Mouse (Mus musculus): Measurements from ENCODE around the gene Phpt1. TPM values are rescaled to one million over a fixed set of nuclear protein-coding genes. Genes with fewer than 3 reads are reported as not detected.

Gene Phpt1
- total RNA-seq, 1 experiment, result 29.9 TPM

GRCm38 (mm10) chr2:25534178-25534865, 40.7 kb downstream of the Phpt1 start:
- Histone ChIP-seq H3K4me3 (ENCODE audit: insufficient read depth in 1 of 2, low read depth in 1 of 2, low read length in 2 of 2, poor library complexity in 1 of 2, severe bottlenecking in 1 of 2) (no peak overlapping the region), H3K36me3 (ENCODE audit: control insufficient read depth, insufficient read depth, low read length, poor library complexity, severe bottlenecking) (peaks cover 16% of the 10 kb centered on the region; the same call in 1 of the 2 replicates), H3K4me1 (ENCODE audit: control insufficient read depth in 2 of 2, insufficient read depth in 2 of 2, low read length in 2 of 2, poor library complexity in 1 of 2) (no peaks in the 10 kb centered on the region), H3K9me3 (ENCODE audit: control insufficient read depth, insufficient read depth, low read depth, low read length) (no peaks in the 10 kb centered on the region), H3K27ac (ENCODE audit: insufficient read depth, low read depth, low read length, poor library complexity, severe bottlenecking) (no peak overlapping the region), H3K9ac (ENCODE audit: insufficient read depth, low read depth, low read length, poor library complexity, severe bottlenecking) (no peak overlapping the region)
- TF ChIP-seq ZC3H11A (IDR thresholded peaks at IDR 0.05; ENCODE audit: borderline replicate concordance, low read depth, low read length) (no peak), MAFK (IDR thresholded peaks at IDR 0.05; ENCODE audit: insufficient read depth, low read depth, low read length) (no peak), HCFC1 (IDR thresholded peaks at IDR 0.05; ENCODE audit: borderline replicate concordance, insufficient read depth, low read length) (no peak), CHD2 (IDR thresholded peaks at IDR 0.05; ENCODE audit: low read depth, low read length) (no peak), ZNF384 (IDR thresholded peaks at IDR 0.05; ENCODE audit: low read depth, low read length) (no peak)
- DNase-seq (ENCODE audit: low read depth, low spot score), result no peak
- in situ Hi-C loops (cut with MboI; ENCODE audit: low sequenced_read_pairs in 2 of 2, unreplicated experiment in 2 of 2), result no loop called here

DNA sequence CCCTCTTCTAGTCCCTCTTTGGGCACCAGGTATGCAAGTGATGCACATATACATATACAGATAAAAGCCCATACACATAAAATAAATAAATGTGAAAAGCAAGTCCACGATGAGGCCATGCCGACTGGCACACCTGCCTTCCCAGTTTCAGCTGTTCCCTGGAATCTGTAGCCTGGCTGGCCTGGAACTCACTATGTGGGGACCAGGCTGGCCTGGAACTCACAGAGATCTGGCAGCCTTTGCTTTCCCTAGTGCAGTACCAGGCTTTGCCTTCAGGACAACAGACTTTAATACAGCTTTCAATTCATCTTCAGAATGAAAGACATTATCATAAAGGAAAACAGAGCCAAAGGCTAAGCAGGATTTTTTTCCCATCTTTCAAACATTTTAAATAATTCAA, 41.3 kb downstream of the Phpt1 start:
- peaks cover 14% of the 10 kb centered on the region; the same call in 1 of the 2 replicates for H3K36me3 ChIP-seq (ENCODE audit: control insufficient read depth, insufficient read depth, low read length, poor library complexity, severe bottlenecking)
- H3K27ac ChIP-seq (ENCODE audit: insufficient read depth, low read depth, low read length, poor library complexity, severe bottlenecking), result no peak overlapping the region
- TF ChIP-seq ZNF384 (IDR thresholded peaks at IDR 0.05; ENCODE audit: low read depth, low read length), result no peak
- no peak for TF ChIP-seq HCFC1 (IDR thresholded peaks at IDR 0.05; ENCODE audit: borderline replicate concordance, insufficient read depth, low read length)
- TF ChIP-seq CHD2 (IDR thresholded peaks at IDR 0.05; ENCODE audit: low read depth, low read length), result no peak
- no peak for TF ChIP-seq MAFK (IDR thresholded peaks at IDR 0.05; ENCODE audit: insufficient read depth, low read depth, low read length)
- no peak for TF ChIP-seq ZC3H11A (IDR thresholded peaks at IDR 0.05; ENCODE audit: borderline replicate concordance, low read depth, low read length)
- H3K4me3 ChIP-seq (ENCODE audit: insufficient read depth in 1 of 2, low read depth in 1 of 2, low read length in 2 of 2, poor library complexity in 1 of 2, severe bottlenecking in 1 of 2), result no peak overlapping the region
- no peak for DNase-seq (ENCODE audit: low read depth, low spot score)
- no peak overlapping the region for H3K9ac ChIP-seq (ENCODE audit: insufficient read depth, low read depth, low read length, poor library complexity, severe bottlenecking)
- H3K4me1 ChIP-seq (ENCODE audit: control insufficient read depth in 2 of 2, insufficient read depth in 2 of 2, low read length in 2 of 2, poor library complexity in 1 of 2), result no peaks in the 10 kb centered on the region
- H3K9me3 ChIP-seq (ENCODE audit: control insufficient read depth, insufficient read depth, low read depth, low read length), result no peaks in the 10 kb centered on the region
- in situ Hi-C loops (cut with MboI; ENCODE audit: low sequenced_read_pairs in 2 of 2, unreplicated experiment in 2 of 2), result no loop called here

DNA sequence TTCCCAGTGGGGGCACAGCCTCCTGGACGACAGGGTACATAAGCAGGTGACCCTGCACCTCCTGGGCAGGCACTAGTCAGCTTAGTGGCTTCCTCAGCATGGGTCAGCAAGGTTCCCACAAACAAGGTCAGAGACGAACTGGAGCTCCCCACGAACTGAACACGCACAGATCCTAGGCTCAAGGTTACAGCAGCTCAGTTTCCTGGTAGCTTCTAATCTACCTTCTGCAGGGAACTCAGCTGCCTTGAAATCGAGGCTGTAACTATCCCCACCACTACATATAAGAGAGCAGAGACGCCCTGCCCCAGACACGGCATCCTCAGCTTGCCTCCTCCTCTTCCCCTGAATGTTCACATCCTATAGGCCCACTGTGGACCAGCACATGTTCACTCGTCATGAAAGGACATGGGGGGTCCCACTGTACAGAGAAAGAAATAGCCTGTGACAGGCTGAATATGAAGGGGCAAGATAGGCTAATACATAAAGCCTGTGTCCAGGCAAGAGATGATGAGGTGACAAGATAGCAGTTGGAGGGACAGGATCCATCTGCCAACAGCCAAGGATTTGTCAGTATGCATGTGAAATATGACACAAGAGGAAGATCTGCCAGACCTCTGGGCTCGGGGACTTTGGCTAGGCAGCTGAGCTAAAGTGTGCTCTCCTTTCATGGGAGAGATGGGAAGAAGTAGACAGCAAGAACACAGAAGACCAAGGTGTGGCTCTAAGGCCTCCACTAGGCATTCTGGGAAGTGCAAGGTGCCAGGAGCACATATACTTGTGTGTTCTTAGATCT, 48.3 kb downstream of the Phpt1 start:
- Histone ChIP-seq H3K9ac (ENCODE audit: insufficient read depth, low read depth, low read length, poor library complexity, severe bottlenecking) (no peak overlapping the region), H3K9me3 (ENCODE audit: control insufficient read depth, insufficient read depth, low read depth, low read length) (no peaks in the 10 kb centered on the region), H3K27ac (ENCODE audit: insufficient read depth, low read depth, low read length, poor library complexity, severe bottlenecking) (no peak overlapping the region), H3K4me1 (ENCODE audit: control insufficient read depth in 2 of 2, insufficient read depth in 2 of 2, low read length in 2 of 2, poor library complexity in 1 of 2) (no peaks in the 10 kb centered on the region), H3K36me3 (ENCODE audit: control insufficient read depth, insufficient read depth, low read length, poor library complexity, severe bottlenecking) (peaks cover 45% of the 10 kb centered on the region), H3K4me3 (ENCODE audit: insufficient read depth in 1 of 2, low read depth in 1 of 2, low read length in 2 of 2, poor library complexity in 1 of 2, severe bottlenecking in 1 of 2) (no peak overlapping the region)
- DNase-seq (ENCODE audit: low read depth, low spot score), result no peak
- TF ChIP-seq CHD2 (IDR thresholded peaks at IDR 0.05; ENCODE audit: low read depth, low read length) (no peak), ZC3H11A (IDR thresholded peaks at IDR 0.05; ENCODE audit: borderline replicate concordance, low read depth, low read length) (no peak), ZNF384 (IDR thresholded peaks at IDR 0.05; ENCODE audit: low read depth, low read length) (no peak)
- in situ Hi-C loops (cut with MboI; ENCODE audit: low sequenced_read_pairs in 2 of 2, unreplicated experiment in 2 of 2), result no loop called here

Other genes with a start within 250 kb of the Phpt1 start
- gene Man1b1, start 242.9 kb downstream of the Phpt1 start, total RNA-seq (2012; rRNA removed), result 73.0 and 100 TPM in 2 replicates
- gene Dpp7, start 218.9 kb downstream of the Phpt1 start, total RNA-seq (2012; rRNA removed), result 60.2 and 141 TPM in 2 replicates
- gene Uap1l1, start 209.5 kb downstream of the Phpt1 start, total RNA-seq (2012; rRNA removed), result 18.7 and 22.0 TPM in 2 replicates
- gene Sapcd2, start 202.9 kb downstream of the Phpt1 start, total RNA-seq (2012; rRNA removed), result 34.4 and 53.8 TPM in 2 replicates
- gene Entpd2, start 179.3 kb downstream of the Phpt1 start, total RNA-seq (2012; rRNA removed), result 0.76 and 2.4 TPM in 2 replicates
- gene Npdc1, start 175.9 kb downstream of the Phpt1 start, total RNA-seq (2012; rRNA removed), result 28.3 and 43.8 TPM in 2 replicates
- 0.37 TPM in 1 of 2 replicates, not detected in the other for gene Fut7, start 152.0 kb downstream of the Phpt1 start, total RNA-seq (2012; rRNA removed)
- 12.6 and 21.9 TPM in 2 replicates for gene Abca2, start 146.5 kb downstream of the Phpt1 start, total RNA-seq (2012; rRNA removed)
- gene Clic3, start 118.4 kb downstream of the Phpt1 start, total RNA-seq (2012; rRNA removed), result 0.32 and 1.5 TPM in 2 replicates
- gene Paxx, start 114.1 kb downstream of the Phpt1 start, total RNA-seq (2012; rRNA removed), result 4.8 and 7.2 TPM in 2 replicates
- gene Ptgds, start 105.2 kb downstream of the Phpt1 start, total RNA-seq (2012; rRNA removed), result 0.98 and 1.3 TPM in 2 replicates
- not detected in 2 replicates for gene Lcn12, start 81.3 kb downstream of the Phpt1 start, total RNA-seq (2012; rRNA removed)
- gene Fbxw5, start 74.5 kb downstream of the Phpt1 start, total RNA-seq (2012; rRNA removed), result 24.5 and 33.3 TPM in 2 replicates
- 2.1 and 4.7 TPM in 2 replicates for gene C8g, start 73.5 kb downstream of the Phpt1 start, total RNA-seq (2012; rRNA removed)
- 7.9 and 9.1 TPM in 2 replicates for gene Traf2, start 28.3 kb downstream of the Phpt1 start, total RNA-seq (2012; rRNA removed)
- gene Edf1, start 17.4 kb downstream of the Phpt1 start, total RNA-seq (2012; rRNA removed), result 142 and 179 TPM in 2 replicates
- 4.1 and 9.7 TPM in 2 replicates for gene Mamdc4, start 379 bp downstream of the Phpt1 start, total RNA-seq (2012; rRNA removed)
- 0.36 and 1.2 TPM in 2 replicates for gene Ajm1, start 6.5 kb upstream of the Phpt1 start, total RNA-seq (2012; rRNA removed)
- gene Rabl6, start 33.3 kb upstream of the Phpt1 start, total RNA-seq (2012; rRNA removed), result 45.8 and 62.1 TPM in 2 replicates
- gene Ccdc183, start 42.5 kb upstream of the Phpt1 start, total RNA-seq (2012; rRNA removed), result 0.04 TPM in 1 of 2 replicates, not detected in the other
- gene Tmem141, start 46.8 kb upstream of the Phpt1 start, total RNA-seq (2012; rRNA removed), result 6.7 and 10.9 TPM in 2 replicates
- gene Fcna, start 52.8 kb upstream of the Phpt1 start, total RNA-seq (2012; rRNA removed), result not detected in 2 replicates
- gene Lcn8, start 77.9 kb upstream of the Phpt1 start, total RNA-seq (2012; rRNA removed), result not detected in 2 replicates
- not detected in 2 replicates for gene Lcn5, start 82.7 kb upstream of the Phpt1 start, total RNA-seq (2012; rRNA removed)
- gene Lcn6, start 101.6 kb upstream of the Phpt1 start, total RNA-seq (2012; rRNA removed), result not detected in 2 replicates
- not detected in 2 replicates for gene Lcn10, start 107.5 kb upstream of the Phpt1 start, total RNA-seq (2012; rRNA removed)
- not detected in 2 replicates for gene Obp2a, start 124.8 kb upstream of the Phpt1 start, total RNA-seq (2012; rRNA removed)
- 8.2 and 13.0 TPM in 2 replicates for gene Bmyc, start 131.5 kb upstream of the Phpt1 start, total RNA-seq (2012; rRNA removed)
- not detected in 2 replicates for gene Obp2b, start 161.8 kb upstream of the Phpt1 start, total RNA-seq (2012; rRNA removed)
- gene Lcn3, start 190.3 kb upstream of the Phpt1 start, total RNA-seq (2012; rRNA removed), result not detected in 2 replicates
- not detected in 2 replicates for gene Lcn11, start 201.8 kb upstream of the Phpt1 start, total RNA-seq (2012; rRNA removed)
- gene Gm13539, start 207.0 kb upstream of the Phpt1 start, total RNA-seq (2012; rRNA removed), result not detected in 2 replicates
- not detected in 2 replicates for gene Glt6d1, start 240.6 kb upstream of the Phpt1 start, total RNA-seq (2012; rRNA removed)
- not detected in 2 replicates for gene Lcn9, start 247.9 kb upstream of the Phpt1 start, total RNA-seq (2012; rRNA removed)